ENCODE assay signal across 18 mouse cellular contexts in genomic region chr6:71527056-71527455, GRCm38 (mm10). TPM values are rescaled to one million over a fixed set of nuclear protein-coding genes. Genes with fewer than 3 reads are reported as not detected.
DNase-seq lines count a peak whose midpoint lies in the region; ATAC-seq and TF ChIP-seq lines count a peak whose summit lies in the region.
"Had no signal": no experiment of that assay in that cellular context is flagged by ENCODE, and none has a peak within 500 bp of the region (broad histone marks: within the 10 kb centered on the region; RNA-seq: fewer than 3 reads in every experiment).

No protein-coding gene starts in this region.

- no peak overlapping the region for H3K9ac ChIP-seq in hindbrain, postnatal 0 days (replicated peaks; ENCODE audit: low read length)
- H3K9ac ChIP-seq: hindbrain, embryonic 13.5 days had no signal

- no peaks in the 10 kb centered on the region for H3K4me1 ChIP-seq in hindbrain, postnatal 0 days (ENCODE audit: insufficient read depth, low read length)
- H3K4me1 ChIP-seq in hindbrain, embryonic 10.5 days (replicated peaks), result no peaks in the 10 kb centered on the region
- peaks cover 36% of the 10 kb centered on the region for H3K4me1 ChIP-seq in cerebellum, adult 2 months (ENCODE audit: control insufficient read depth, insufficient read depth, low read length)
- H3K4me1 ChIP-seq: embryonic facial prominence, embryonic 10.5 days; hindbrain, embryonic 13.5 days had no signal

- DNase-seq in hindbrain, postnatal 0 days (ENCODE audit: low spot score), result no peak
- DNase-seq in hindbrain, embryonic 10.5 days (ENCODE audit: low spot score), result no peak
- DNase-seq in cerebellum, adult 11 months, result peak; percentile 59
- DNase-seq in cerebellum, adult 2 months, result peak; percentile 68 to 78
- DNase-seq in cerebellum, postnatal 36 days, result peak; percentile 57 to 62
- no peak for DNase-seq in kidney, adult 11 months
- DNase-seq: adrenal gland, adult 2 months; gastrocnemius, postnatal 25 days; kidney, adult 18-20 months; kidney, postnatal 10 days; lung, adult 18-20 months had no signal

- no peaks in the 10 kb centered on the region for H3K9me3 ChIP-seq in hindbrain, postnatal 0 days (ENCODE audit: low read length)
- H3K9me3 ChIP-seq in hindbrain, embryonic 10.5 days, result no peaks in the 10 kb centered on the region
- H3K9me3 ChIP-seq: embryonic facial prominence, embryonic 10.5 days; hindbrain, embryonic 13.5 days had no signal

- WGBS in hindbrain, postnatal 0 days, result 72% methylated on average over 10 of the region's 10 CpGs
- 88% methylated on average over 10 of the region's 10 CpGs for WGBS in hindbrain, embryonic 10.5 days
- WGBS in cerebellum, adult 2 months, result 15% methylated on average over 10 of the region's 10 CpGs

- H3K36me3 ChIP-seq in hindbrain, postnatal 0 days (ENCODE audit: insufficient read depth, low read length), result no peaks in the 10 kb centered on the region; the same call in 1 of the 2 replicates
- H3K36me3 ChIP-seq in hindbrain, embryonic 10.5 days, result no peaks in the 10 kb centered on the region
- H3K36me3 ChIP-seq: embryonic facial prominence, embryonic 10.5 days had no signal

- TF ChIP-seq POLR2A in cerebellum, adult 2 months (IDR thresholded peaks at IDR 0.05; ENCODE audit: borderline replicate concordance, insufficient read depth, low read length), result no peak

- no peaks in the 10 kb centered on the region for H3K27me3 ChIP-seq in hindbrain, postnatal 0 days (ENCODE audit: insufficient read depth, low read length)
- H3K27me3 ChIP-seq in hindbrain, embryonic 10.5 days (ENCODE audit: insufficient read depth, poor library complexity, severe bottlenecking), result no peaks in the 10 kb centered on the region
- H3K27me3 ChIP-seq in cerebellum, adult 2 months (ENCODE audit: control insufficient read depth, insufficient read depth, low read length), result no peaks in the 10 kb centered on the region
- H3K27me3 ChIP-seq: hindbrain, embryonic 13.5 days had no signal

- H3K4me2 ChIP-seq in hindbrain, postnatal 0 days (ENCODE audit: low read depth, low read length), result no peak overlapping the region
- H3K4me2 ChIP-seq: hindbrain, embryonic 13.5 days; liver, embryonic 11.5 days had no signal

- 0 out of 2 replicates have a peak, but pooled peaks have one; percentile 14 for ATAC-seq in hindbrain, postnatal 0 days
- ATAC-seq in megakaryocyte, adult 5-6 weeks (ENCODE audit: poor library complexity, severe bottlenecking), result no peak
- ATAC-seq: forebrain, embryonic 14.5 days had no signal

- no peak overlapping the region for H3K27ac ChIP-seq in hindbrain, postnatal 0 days
- H3K27ac ChIP-seq in hindbrain, embryonic 10.5 days, result no peak overlapping the region
- H3K27ac ChIP-seq in cerebellum, adult 2 months (ENCODE audit: insufficient read depth, low read length), result peak overlapping the region; percentile 87
- H3K27ac ChIP-seq: embryonic facial prominence, embryonic 10.5 days; hindbrain, embryonic 13.5 days; layer of hippocampus, adult 2 months; stomach, postnatal 0 days had no signal

- H3K4me3 ChIP-seq in hindbrain, postnatal 0 days (ENCODE audit: low read length), result no peak overlapping the region
- no peak overlapping the region for H3K4me3 ChIP-seq in hindbrain, embryonic 10.5 days
- H3K4me3 ChIP-seq in cerebellum, adult 2 months (replicated peaks; ENCODE audit: insufficient read depth, low read depth, low read length), result no peak overlapping the region
- H3K4me3 ChIP-seq: embryonic facial prominence, embryonic 10.5 days; hindbrain, embryonic 13.5 days; layer of hippocampus, adult 2 months had no signal

- TF ChIP-seq CTCF in hindbrain, postnatal 0 days (IDR thresholded peaks at IDR 0.05; ENCODE audit: low read depth), result no peak
- no peak for TF ChIP-seq CTCF in cerebellum, adult 2 months (IDR thresholded peaks at IDR 0.05; ENCODE audit: borderline replicate concordance, insufficient read depth, low read depth, low read length)

RNA-seq across cellular contexts. Expression of gene Chmp3, which starts 16.5 kb away (rescaled TPM):
- total RNA-seq in hindbrain, postnatal 0 days (2014; rRNA removed), result 42.4 and 43.6 TPM in 2 replicates
- polyA plus RNA-seq in hindbrain, postnatal 0 days (2015; fragmentation: Nextera tagmentation; extraction: Ambion mirVana), result 52.2 and 57.9 TPM in 2 replicates
- polyA plus RNA-seq in hindbrain, embryonic 10.5 days (2016; fragmentation: Nextera tagmentation; extraction: Ambion mirVana), result 46.6 and 52.0 TPM in 2 replicates
- 115 and 125 TPM in 2 replicates for polyA plus RNA-seq in cerebellum, adult 2 months (2012; rRNA removed)
- total RNA-seq in megakaryocyte, adult 5-6 weeks (2015), result 45.7 and 54.8 TPM in 2 replicates
- 172 and 215 TPM in 2 replicates for total RNA-seq in megakaryocyte, adult 5-6 weeks (2017)

RNA-seq across cellular contexts. Expression of gene Rnf103, which starts 33.4 kb away (rescaled TPM):
- 27.9 and 30.4 TPM in 2 replicates for total RNA-seq in hindbrain, postnatal 0 days (2014; rRNA removed)
- polyA plus RNA-seq in hindbrain, postnatal 0 days (2015; fragmentation: Nextera tagmentation; extraction: Ambion mirVana), result 23.2 and 25.5 TPM in 2 replicates
- 10.6 and 12.3 TPM in 2 replicates for polyA plus RNA-seq in hindbrain, embryonic 10.5 days (2016; fragmentation: Nextera tagmentation; extraction: Ambion mirVana)
- 40.2 and 40.6 TPM in 2 replicates for polyA plus RNA-seq in cerebellum, adult 2 months (2012; rRNA removed)
- 14.6 and 17.5 TPM in 2 replicates for total RNA-seq in megakaryocyte, adult 5-6 weeks (2015)
- 16.4 and 18.5 TPM in 2 replicates for total RNA-seq in megakaryocyte, adult 5-6 weeks (2017)

Comparison
In these comparisons a context has a peak if more than half of its experiments do, and no peak if none do; other contexts are left out.
1. DNase-seq: peak in cerebellum, adult 11 months (single experiment), cerebellum, adult 2 months (2 of 2) and cerebellum, postnatal 36 days (2 of 2); none in hindbrain, postnatal 0 days (single experiment), hindbrain, embryonic 10.5 days (single experiment) and kidney, adult 11 months (single experiment).